ENCODE assay signal across 16 mouse cellular contexts in genomic region chr8:120763267-120763666, GRCm38 (mm10). TPM values are rescaled to one million over a fixed set of nuclear protein-coding genes. Genes with fewer than 3 reads are reported as not detected.
A peak's percentile ranks its signal among the peaks of the same experiment; 100 is the strongest.
DNase-seq lines count a peak whose midpoint lies in the region; ATAC-seq and TF ChIP-seq lines count a peak whose summit lies in the region.
"Had no signal": no experiment of that assay in that cellular context is flagged by ENCODE, and none has a peak within 500 bp of the region (broad histone marks: within the 10 kb centered on the region; RNA-seq: fewer than 3 reads in every experiment).

No protein-coding gene starts in this region.

- TF ChIP-seq POLR2A in spleen, adult 2 months (IDR thresholded peaks at IDR 0.05; ENCODE audit: low read depth, low read length) = no peak

- no peak for TF ChIP-seq CTCF in spleen, adult 2 months (IDR thresholded peaks at IDR 0.05; ENCODE audit: extremely low read depth, insufficient read depth, insufficient read length, insufficient replicate concordance)

- peak overlapping the region; percentile 41; the same call in 1 of the 2 replicates for H3K27ac ChIP-seq in kidney, embryonic 15.5 days
- peak overlapping the region; percentile 58 for H3K27ac ChIP-seq in spleen, adult 2 months (ENCODE audit: insufficient read depth, low read length)
- H3K27ac ChIP-seq: embryonic facial prominence, embryonic 15.5 days; forebrain, embryonic 12.5 days; stomach, embryonic 15.5 days had no signal

- H3K27me3 ChIP-seq in kidney, embryonic 15.5 days = peaks cover 16% of the 10 kb centered on the region
- H3K27me3 ChIP-seq in spleen, adult 2 months (ENCODE audit: control insufficient read depth, insufficient read depth, low read length) = no peaks in the 10 kb centered on the region
- H3K27me3 ChIP-seq: embryonic facial prominence, embryonic 15.5 days; stomach, embryonic 15.5 days had no signal

- no peak for DNase-seq in kidney, adult 18-20 months
- no peak for DNase-seq in spleen, adult 2 months (ENCODE audit: low read depth in 1 of 2, low spot score in 2 of 2)
- DNase-seq in spleen, adult 12 weeks (ENCODE audit: low spot score) = no peak
- DNase-seq in lung, postnatal 25 days (ENCODE audit: low spot score) = peak; percentile 73
- no peak for DNase-seq in left cerebral cortex, postnatal 10 days (ENCODE audit: extremely low spot score in 1 of 2, low spot score in 2 of 2)
- DNase-seq in thymus, postnatal 4 days = no peak
- no peak for DNase-seq in cerebellum, adult 9-10 months
- DNase-seq: cerebellum, adult 2 months; heart, postnatal 4 days; layer of hippocampus, postnatal 36 days had no signal

- H3K4me3 ChIP-seq in kidney, embryonic 15.5 days (replicated peaks) = no peak overlapping the region
- H3K4me3 ChIP-seq in spleen, adult 2 months (ENCODE audit: extremely low read depth, insufficient read depth, insufficient read length) = no peak overlapping the region
- H3K4me3 ChIP-seq: embryonic facial prominence, embryonic 15.5 days; forebrain, embryonic 12.5 days; stomach, embryonic 15.5 days had no signal

- WGBS in kidney, embryonic 15.5 days = 58% methylated on average over 5 of the region's 5 CpGs
- WGBS in spleen, adult 2 months = 27% methylated on average over 5 of the region's 5 CpGs

- ATAC-seq in kidney, embryonic 15.5 days (replicated peaks; ENCODE audit: low FRiP score) = no peak
- ATAC-seq: midbrain, embryonic 16.5 days had no signal

- no peaks in the 10 kb centered on the region for H3K36me3 ChIP-seq in kidney, embryonic 15.5 days
- H3K36me3 ChIP-seq in spleen, adult 2 months (ENCODE audit: control insufficient read depth, insufficient read depth, low read length) = no peaks in the 10 kb centered on the region
- H3K36me3 ChIP-seq: embryonic facial prominence, embryonic 15.5 days; forebrain, embryonic 12.5 days; G1E; stomach, embryonic 15.5 days had no signal

- intact Hi-C loops in left cerebral cortex, postnatal 10 days (cut with DNase I) = no loop called here

- H3K4me1 ChIP-seq in kidney, embryonic 15.5 days = no peaks in the 10 kb centered on the region
- H3K4me1 ChIP-seq in spleen, adult 2 months (ENCODE audit: control insufficient read depth, insufficient read depth, insufficient read length) = peaks cover 71% of the 10 kb centered on the region
- H3K4me1 ChIP-seq: forebrain, embryonic 12.5 days; stomach, embryonic 15.5 days had no signal

- H3K4me2 ChIP-seq in kidney, embryonic 15.5 days = no peak overlapping the region
- H3K4me2 ChIP-seq: embryonic facial prominence, embryonic 15.5 days; forebrain, embryonic 12.5 days; stomach, embryonic 15.5 days had no signal

- H3K9me3 ChIP-seq in kidney, embryonic 15.5 days (replicated peaks) = no peaks in the 10 kb centered on the region
- H3K9me3 ChIP-seq: embryonic facial prominence, embryonic 15.5 days; forebrain, embryonic 12.5 days; stomach, embryonic 15.5 days had no signal

- no peak overlapping the region for H3K9ac ChIP-seq in kidney, embryonic 15.5 days
- H3K9ac ChIP-seq: embryonic facial prominence, embryonic 15.5 days; forebrain, embryonic 12.5 days; stomach, embryonic 15.5 days had no signal

RNA-seq across cellular contexts. Expression of gene Irf8, which starts 27.1 kb away (rescaled TPM):
- polyA plus RNA-seq in kidney, embryonic 15.5 days (2015; fragmentation: Nextera tagmentation; extraction: Ambion mirVana) = 9.6 and 11.5 TPM in 2 replicates
- polyA plus RNA-seq in spleen, adult 2 months (2012; rRNA removed) = 255 and 267 TPM in 2 replicates
- 1 to 10 TPM; 3.7 to 4.5 TPM for total RNA-seq in left cerebral cortex, postnatal 10 days (2021)

Comparison
In these comparisons a context has a peak if more than half of its experiments do, and no peak if none do; other contexts are left out.
1. RNA of gene Irf8, which starts 27.1 kb away (polyA plus RNA-seq): 255 to 267 TPM in spleen, adult 2 months; 9.6 to 11.5 TPM in kidney, embryonic 15.5 days; every median in the first group is over 10 times any median in the second.